Mouse (Mus musculus): Measurements from ENCODE around the gene Armh2.
"Not testable (repeated sequence)": the region's sequence is repeated elsewhere in the genome, so short reads cannot be mapped to it uniquely, and the experiment has no call there.

Armh2 gene

DNA sequence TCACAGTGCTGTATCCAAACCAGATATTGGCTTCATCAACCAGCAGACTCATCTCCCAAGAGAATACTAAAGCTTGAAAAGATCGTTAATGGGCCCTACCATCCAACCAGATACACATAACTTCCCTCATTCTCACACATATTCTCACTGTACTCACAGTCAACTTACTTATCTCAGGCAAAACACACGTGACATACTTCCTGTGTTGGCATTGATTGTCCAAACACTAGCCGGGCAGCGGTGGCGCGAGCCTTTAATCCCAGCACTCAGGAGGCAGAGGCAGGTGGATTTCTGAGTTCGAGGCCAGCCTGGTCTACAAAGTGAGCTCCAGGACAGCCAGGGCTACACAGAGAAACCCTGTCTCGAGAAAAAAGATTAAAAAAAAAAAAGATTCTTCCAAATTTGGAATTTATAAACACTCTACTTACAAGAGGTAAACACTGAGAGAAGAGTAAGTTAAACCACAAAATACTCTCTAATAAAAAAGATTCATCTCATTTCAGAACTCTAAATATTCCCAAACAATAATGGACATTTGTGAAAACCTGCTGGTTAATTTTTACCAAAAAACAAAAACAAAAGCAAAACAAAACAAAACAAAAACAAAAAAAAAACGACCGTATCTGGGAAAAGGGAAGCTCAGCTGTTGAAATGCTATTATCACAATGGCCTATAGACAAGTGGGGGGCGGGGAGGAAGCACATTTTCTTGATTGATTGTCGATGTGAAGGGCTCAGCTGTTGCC, 17.0 kb downstream of the Armh2 start:
- DNase-seq: no peak

GRCm38 (mm10) chr13:24759451-24759850, 18.4 kb downstream of the Armh2 start:
- no peak for DNase-seq

GRCm38 (mm10) chr13:24760351-24760870, 19.4 kb downstream of the Armh2 start:
- DNase-seq: no peak

DNA sequence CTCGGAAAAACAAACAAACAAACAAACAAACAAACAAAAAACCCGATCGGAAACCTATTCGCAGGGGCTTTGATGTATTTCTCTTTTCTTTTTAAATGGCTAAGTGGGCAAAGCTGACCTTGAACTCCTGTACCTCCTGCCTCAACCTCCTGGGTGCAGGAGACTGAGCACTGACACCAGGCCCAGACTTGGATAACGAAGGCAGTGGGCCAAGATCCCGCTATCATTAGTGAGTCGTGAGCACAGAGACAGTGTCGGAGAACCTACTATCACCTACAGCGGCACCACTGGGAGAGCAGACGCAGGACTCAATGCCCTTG, 20.0 kb downstream of the Armh2 start:
- DNase-seq: no peak

- peak; percentile 89 for DNase-seq
These were observed 20.6 kb downstream of the Armh2 start, which contains the start of gene Gmnn for GRCm38 (mm10) chr13:24761403-24762227. Gene Gmnn (minus strand): TSS chr13:24761923.

DNA sequence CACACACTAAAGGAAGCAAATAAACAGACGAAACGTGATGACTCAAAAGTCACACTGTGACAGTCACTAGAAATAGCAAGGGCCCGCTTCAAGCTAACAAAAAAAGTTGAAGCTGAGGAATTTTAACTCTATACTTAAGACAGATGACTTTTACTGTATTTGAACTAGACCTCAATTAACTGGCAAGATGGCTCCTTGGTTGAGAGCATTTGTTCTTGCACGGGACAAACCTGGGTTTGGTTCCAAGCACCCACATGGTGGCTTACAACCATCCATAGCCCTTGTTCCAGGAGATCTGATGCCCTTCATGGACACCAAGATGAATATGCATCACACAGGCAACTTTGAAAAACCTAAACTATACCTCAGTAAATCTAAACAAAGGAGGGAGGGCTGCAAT, 21.2 kb downstream of the Armh2 start:
- DNase-seq: no peak

- DNase-seq: not testable (repeated sequence)
These were observed 26.8 kb downstream of the Armh2 start for GRCm38 (mm10) chr13:24767809-24768208.

- DNase-seq: not testable (repeated sequence)
These were observed 30.4 kb downstream of the Armh2 start for GRCm38 (mm10) chr13:24771482-24771881.

GRCm38 (mm10) chr13:24776146-24776844, 35.3 kb downstream of the Armh2 start:
- DNase-seq: peak; percentile 42

- DNase-seq: no peak
These were observed 37.0 kb downstream of the Armh2 start for GRCm38 (mm10) chr13:24778026-24778425.

DNA sequence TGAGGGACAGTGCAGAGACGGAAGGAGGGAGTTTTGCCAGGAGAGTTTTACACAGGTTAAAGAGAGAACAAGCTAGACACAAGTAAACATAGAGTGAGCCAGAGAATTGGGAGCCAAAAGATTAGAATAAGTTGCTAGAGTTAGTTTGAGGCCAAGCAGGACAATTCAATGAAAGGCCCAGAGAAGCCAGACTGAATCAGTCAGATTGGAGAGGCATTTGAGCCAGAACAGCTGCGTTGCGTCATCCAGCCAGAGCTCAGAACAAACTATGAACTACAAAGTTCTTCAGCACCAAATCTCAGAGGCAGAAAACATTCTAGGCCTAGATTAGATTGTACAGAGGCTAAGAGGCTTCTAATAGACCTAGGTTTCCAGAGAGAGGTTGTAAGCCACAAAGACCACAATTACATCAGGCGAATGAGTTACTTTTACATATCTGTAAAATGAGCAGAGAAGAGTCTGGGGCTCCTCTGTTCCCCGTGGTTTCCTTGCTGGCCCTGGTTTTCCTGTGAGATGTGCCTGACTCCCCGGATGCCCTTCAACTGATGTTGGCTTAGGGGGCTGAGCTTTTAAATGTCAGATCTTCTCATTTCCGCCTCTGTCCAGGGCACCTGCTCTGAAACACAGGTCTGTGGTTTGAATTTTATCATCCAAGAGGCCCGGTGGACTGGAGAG, 37.8 kb downstream of the Armh2 start:
- DNase-seq: no peak

- DNase-seq: no peak
These were observed 40.9 kb downstream of the Armh2 start for GRCm38 (mm10) chr13:24781916-24782315.

GRCm38 (mm10) chr13:24786014-24786490, 45.0 kb downstream of the Armh2 start:
- DNase-seq: peak; percentile 53

GRCm38 (mm10) chr13:24787477-24787876, 46.4 kb downstream of the Armh2 start:
- no peak for DNase-seq

DNA sequence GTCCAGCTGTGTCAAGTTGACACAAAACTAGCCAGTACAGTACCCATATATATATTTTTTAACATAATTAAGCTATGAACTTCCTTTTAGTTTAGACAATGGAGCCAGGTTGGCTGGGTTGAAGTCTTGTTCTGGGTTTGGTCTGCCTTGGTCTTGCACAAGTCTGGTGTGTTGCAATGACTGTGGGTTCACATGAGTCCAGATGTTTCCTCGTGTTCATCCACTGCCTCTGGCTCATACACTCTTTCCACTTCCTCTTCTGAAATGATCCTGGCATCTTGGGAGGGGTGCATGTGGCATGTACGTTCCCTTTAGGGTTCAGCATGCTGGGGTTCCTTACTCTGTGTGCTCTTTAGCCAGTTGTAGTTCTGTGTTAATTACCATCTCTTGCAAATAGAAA, 50.3 kb downstream of the Armh2 start:
- no peak for DNase-seq

DNA sequence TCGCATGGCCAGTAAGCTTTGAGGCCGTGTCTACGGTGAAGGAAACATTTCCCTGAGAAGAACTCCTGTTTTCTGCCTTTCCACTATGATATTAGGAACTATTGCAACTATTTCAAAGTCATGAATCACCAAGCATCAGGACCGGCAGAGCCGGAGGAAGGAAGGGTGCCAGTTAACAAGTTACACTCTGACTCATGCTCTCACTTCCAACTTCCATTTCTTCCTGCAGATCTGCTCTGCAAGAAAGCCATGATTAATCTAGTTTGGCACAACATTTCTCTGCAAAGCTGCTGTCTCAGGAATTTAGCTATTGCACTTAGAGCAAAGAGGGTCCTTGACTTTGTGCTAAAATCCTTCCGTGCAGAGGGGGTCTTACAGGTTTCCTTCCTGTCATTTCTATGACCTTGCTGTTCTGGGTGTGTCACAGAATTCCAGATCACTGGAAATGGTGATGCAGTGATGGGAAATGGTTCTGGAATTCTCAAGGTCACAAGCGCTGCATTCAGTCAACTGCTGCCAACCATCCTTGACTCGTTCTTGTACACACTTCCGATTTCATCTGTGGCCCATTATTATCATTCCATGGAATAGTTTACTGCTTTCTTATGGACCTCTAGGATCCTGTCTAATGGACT, 51.5 kb downstream of the Armh2 start:
- peak; percentile 52 for DNase-seq
